Mouse (Mus musculus) limb, embryonic 11.5 days (tissue): Measurements from ENCODE around the gene Gm13212. TPM values are rescaled to one million over a fixed set of nuclear protein-coding genes. Genes with fewer than 3 reads are reported as not detected.
"Not testable (repeated sequence)": the region's sequence is repeated elsewhere in the genome, so short reads cannot be mapped to it uniquely, and the experiment has no call there.

ENCODE experiments used
- ATAC-seq: fragments of 200-750 bp; cut with Nextera tagmentation; 2 replicates; pipeline ENCODE4 v1.8.0; 2017; ENCODE audit warnings: low read depth; ENCODE audit not compliant: insufficient number of reproducible peaks, low FRiP score, low TSS enrichment
- DNase-seq: peaks from one replicate; pipeline ENCODE4 v3.0.0-alpha.2; 2015; ENCODE audit warnings: low spot score
- H3K27ac ChIP-seq: fragments of 300-500 bp; sonication (generic); replicated peaks from 2 replicates; pipeline ENCODE4 v1.5.1; 2014; ENCODE audit warnings: low read depth, mild to moderate bottlenecking, low read length
- H3K27me3 ChIP-seq: fragments of 300-500 bp; sonication (generic); 2 replicates; pipeline ENCODE4 v1.6.1; 2014; ENCODE audit warnings: mild to moderate bottlenecking, low read length, mixed read lengths; ENCODE audit not compliant: control insufficient read depth, insufficient read depth
- H3K36me3 ChIP-seq: fragments of 300-500 bp; sonication (generic); 2 replicates; pipeline ENCODE4 v1.6.1; 2014; ENCODE audit warnings: mild to moderate bottlenecking, low read length, moderate library complexity, mixed read lengths; ENCODE audit not compliant: control insufficient read depth, insufficient read depth
- H3K4me1 ChIP-seq: fragments of 300-500 bp; sonication (generic); 2 replicates; pipeline ENCODE4 v1.6.1; 2014; ENCODE audit warnings: low read length, mixed read lengths; ENCODE audit not compliant: control insufficient read depth, insufficient read depth
- H3K4me2 ChIP-seq: fragments of 300-500 bp; sonication (generic); 2 replicates; pipeline ENCODE4 v1.6.1; 2014; ENCODE audit warnings: low read depth, mild to moderate bottlenecking, moderate library complexity; ENCODE audit not compliant: severe bottlenecking
- H3K4me3 ChIP-seq: fragments of 300-500 bp; sonication (generic); 2 replicates; pipeline ENCODE4 v1.5.1; 2014; ENCODE audit warnings: low read depth, low read length
- H3K9ac ChIP-seq: fragments of 300-500 bp; sonication (generic); 2 replicates; pipeline ENCODE4 v1.6.1; 2014; ENCODE audit warnings: mild to moderate bottlenecking, low read length
- H3K9me3 ChIP-seq: fragments of 300-500 bp; sonication (generic); 2 replicates; pipeline ENCODE4 v1.6.1; 2016; ENCODE audit warnings: low read length; ENCODE audit not compliant: control insufficient read depth
- WGBS: fragments of 180-500 bp; shearing (Covaris S2); extraction: QIAGEN DNeasy Blood & Tissue Kit; methylation state at CpG from one replicate; pipeline ENCODE4 v1.1.7; 2014; 5-methylcytosine and 5-hydroxymethylcytosine counted together
- polyA plus RNA-seq: library from polyadenylated mRNA; unstranded; fragments of >200 nt; fragmentation: Nextera tagmentation; extraction: Ambion mirVana; gene quantifications from 2 replicates; pipeline ENCODE4 v1.2.1, GENCODE M21; 2014

Gm13212 gene
- polyA plus RNA-seq, 1 experiment from 2014 or later, result 2.8 TPM

- 90% methylated on average over 4 of the region's 10 CpGs for WGBS
- H3K9ac ChIP-seq, H3K4me1 ChIP-seq, H3K9me3 ChIP-seq, DNase-seq, H3K4me3 ChIP-seq, H3K4me2 ChIP-seq, H3K27me3 ChIP-seq, H3K36me3 ChIP-seq, H3K27ac ChIP-seq, ATAC-seq: not testable (repeated sequence)
Observed at GRCm38 (mm10) chr4:145570461-145570860, 14.5 kb upstream of the Gm13212 start.

- H3K9me3 ChIP-seq, H3K4me2 ChIP-seq, H3K4me1 ChIP-seq, H3K36me3 ChIP-seq, ATAC-seq, H3K4me3 ChIP-seq, H3K9ac ChIP-seq, H3K27ac ChIP-seq, H3K27me3 ChIP-seq, DNase-seq: not testable (repeated sequence)
- WGBS, result 93% methylated on average over 8 of the region's 8 CpGs
Observed at GRCm38 (mm10) chr4:145576623-145577022, 8.3 kb upstream of the Gm13212 start.

GRCm38 (mm10) chr4:145580333-145580732, 4.6 kb upstream of the Gm13212 start:
- H3K27ac ChIP-seq, H3K27me3 ChIP-seq, H3K4me2 ChIP-seq, H3K4me1 ChIP-seq, H3K9ac ChIP-seq, DNase-seq, H3K9me3 ChIP-seq, H3K36me3 ChIP-seq, H3K4me3 ChIP-seq, ATAC-seq: not testable (repeated sequence)
- 89% methylated on average over 1 of the region's 1 CpGs for WGBS

GRCm38 (mm10) chr4:145586046-145586445, 1.1 kb downstream of the Gm13212 start:
- DNase-seq, H3K9ac ChIP-seq, H3K27ac ChIP-seq, H3K9me3 ChIP-seq, H3K4me3 ChIP-seq, H3K27me3 ChIP-seq, H3K4me1 ChIP-seq, ATAC-seq, H3K36me3 ChIP-seq, H3K4me2 ChIP-seq: not testable (repeated sequence)
- 83% methylated on average over 2 of the region's 2 CpGs for WGBS

GRCm38 (mm10) chr4:145594183-145594582, 9.2 kb downstream of the Gm13212 start:
- not testable (repeated sequence) for H3K27ac ChIP-seq, H3K27me3 ChIP-seq, H3K4me1 ChIP-seq, H3K9me3 ChIP-seq, H3K4me3 ChIP-seq, DNase-seq, H3K9ac ChIP-seq, ATAC-seq, H3K36me3 ChIP-seq, H3K4me2 ChIP-seq
- WGBS, result 85% methylated on average over 1 of the region's 1 CpGs

GRCm38 (mm10) chr4:145594798-145595197, 9.8 kb downstream of the Gm13212 start:
- H3K36me3 ChIP-seq, H3K9me3 ChIP-seq, ATAC-seq, H3K9ac ChIP-seq, H3K27me3 ChIP-seq, H3K4me3 ChIP-seq, H3K27ac ChIP-seq, H3K4me2 ChIP-seq, DNase-seq, H3K4me1 ChIP-seq: not testable (repeated sequence)
- 94% methylated on average over 3 of the region's 4 CpGs for WGBS

- H3K9me3 ChIP-seq, H3K4me2 ChIP-seq, H3K27ac ChIP-seq, H3K4me1 ChIP-seq, H3K27me3 ChIP-seq, H3K9ac ChIP-seq, DNase-seq, ATAC-seq, H3K4me3 ChIP-seq, H3K36me3 ChIP-seq: not testable (repeated sequence)
- 22% methylated on average over 78 of the region's 83 CpGs for WGBS
Observed at GRCm38 (mm10) chr4:145640416-145641185, 55.6 kb downstream of the Gm13212 start.

- H3K4me3 ChIP-seq, DNase-seq, H3K9ac ChIP-seq, H3K36me3 ChIP-seq, H3K9me3 ChIP-seq, H3K4me2 ChIP-seq, H3K27ac ChIP-seq, H3K27me3 ChIP-seq, ATAC-seq, H3K4me1 ChIP-seq: not testable (repeated sequence)
- 93% methylated on average over 3 of the region's 3 CpGs for WGBS
Observed at GRCm38 (mm10) chr4:145670385-145670784, 85.4 kb downstream of the Gm13212 start, which contains the start of gene Zfp980. Gene Zfp980, plus strand, starts transcription at chr4:145670685.
